Mouse (Mus musculus): ENCODE measurements at regions not wholly inside any gene's neighbourhood (a gene's known extent, or its start where the extent isn't known, plus 50 kb on each side); places are given as distances from the start of the nearest gene placed in this dataset.

DNA sequence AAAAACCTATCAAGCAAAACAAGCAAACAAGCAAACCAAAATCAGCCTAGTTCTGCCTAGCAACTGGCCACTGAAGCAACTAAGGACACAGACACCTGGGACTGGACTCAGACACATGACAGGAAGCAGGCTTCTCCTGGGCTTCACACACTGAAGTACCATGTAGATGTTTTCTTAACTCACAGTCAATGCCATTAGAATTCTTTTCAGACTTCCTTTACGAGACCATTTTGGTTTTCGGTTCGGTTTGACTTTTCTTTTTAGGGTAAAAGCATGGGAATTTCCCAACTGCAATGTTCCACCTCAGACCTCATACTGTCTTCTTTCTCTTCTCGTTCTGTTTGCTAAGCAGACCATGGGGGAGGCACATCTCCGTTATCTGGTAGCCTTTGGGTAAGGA is 114.7 kb upstream of the Tbl1xr1 start:
- TF ChIP-seq ZC3H11A (IDR thresholded peaks at IDR 0.05; ENCODE audit: borderline replicate concordance, low read depth, low read length) (no peak), MAFK (IDR thresholded peaks at IDR 0.05; ENCODE audit: insufficient read depth, low read depth, low read length) (no peak), ZNF384 (IDR thresholded peaks at IDR 0.05; ENCODE audit: low read depth, low read length) (no peak), CHD2 (IDR thresholded peaks at IDR 0.05; ENCODE audit: low read depth, low read length) (no peak)

All from ES-E14 (cell line).